Mouse (Mus musculus): Measurements from ENCODE around the gene Serhl. TPM values are rescaled to one million over a fixed set of nuclear protein-coding genes. Genes with fewer than 3 reads are reported as not detected.
A peak's percentile ranks its signal among the peaks of the same experiment; 100 is the strongest.
"Not testable (repeated sequence)": the region's sequence is repeated elsewhere in the genome, so short reads cannot be mapped to it uniquely, and the experiment has no call there.

The Serhl gene
- total and polyA plus RNA-seq, 2 experiments = 58.1 to 80.6 TPM

DNA sequence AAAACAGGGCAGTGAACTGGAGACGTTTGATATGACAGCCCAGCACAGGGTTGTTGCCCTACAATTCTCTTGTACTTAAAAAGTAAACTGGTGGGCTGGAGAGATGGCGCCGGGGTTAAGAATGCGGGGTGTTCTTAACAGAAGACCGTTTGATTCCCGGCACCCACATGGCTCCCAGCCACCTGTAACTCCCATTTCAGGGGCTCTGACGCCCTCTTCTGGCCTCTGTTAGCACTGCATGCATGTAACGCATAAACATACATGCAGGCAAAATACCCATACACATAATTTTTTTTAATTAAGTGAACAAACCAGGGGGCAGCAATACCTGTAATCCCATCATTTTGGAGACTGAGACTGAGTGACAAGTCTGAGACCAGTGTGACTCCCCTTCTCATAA lies 31.8 kb upstream of the Serhl start:
- DNase-seq (ENCODE audit: extremely low read depth, low read depth, low spot score) = no peak
- Histone ChIP-seq H3K4me3 (ENCODE audit: insufficient read depth, low read depth, low read length) (no peak overlapping the region), H3K36me3 (ENCODE audit: control insufficient read depth, insufficient read depth, low read length) (no peaks in the 10 kb centered on the region), H3K4me1 (ENCODE audit: control insufficient read depth, insufficient read depth, low read length) (no peaks in the 10 kb centered on the region), H3K27ac (replicated peaks; ENCODE audit: insufficient read depth, low read depth, low read length) (no peak overlapping the region), H3K79me2 (ENCODE audit: control insufficient read depth, insufficient read depth, low read length) (no peaks in the 10 kb centered on the region), H3K27me3 (ENCODE audit: control insufficient read depth, insufficient read depth, low read length) (peaks cover 8% of the 10 kb centered on the region; the same call in 1 of the 2 replicates), H3K9ac (ENCODE audit: low read depth, low read length) (no peak overlapping the region)
- 71% methylated on average over 8 of the region's 8 CpGs for WGBS
- TF ChIP-seq CTCF (IDR thresholded peaks at IDR 0.05; ENCODE audit: low read depth, low read length) = 0 out of 2 replicates have a peak, but pooled peaks have one; percentile 3
- no peak for TF ChIP-seq POLR2A (IDR thresholded peaks at IDR 0.05; ENCODE audit: extremely low read depth, insufficient read depth, low read length)

- Histone ChIP-seq H3K36me3 (ENCODE audit: control insufficient read depth, insufficient read depth, low read length) (no peaks in the 10 kb centered on the region), H3K79me2 (ENCODE audit: control insufficient read depth, insufficient read depth, low read length) (no peaks in the 10 kb centered on the region), H3K9ac (ENCODE audit: low read depth, low read length) (no peak overlapping the region), H3K4me1 (ENCODE audit: control insufficient read depth, insufficient read depth, low read length) (no peaks in the 10 kb centered on the region), H3K27me3 (ENCODE audit: control insufficient read depth, insufficient read depth, low read length) (peaks cover 8% of the 10 kb centered on the region; the same call in 1 of the 2 replicates), H3K27ac (replicated peaks; ENCODE audit: insufficient read depth, low read depth, low read length) (no peak overlapping the region), H3K4me3 (ENCODE audit: insufficient read depth, low read depth, low read length) (no peak overlapping the region)
- TF ChIP-seq POLR2A (IDR thresholded peaks at IDR 0.05; ENCODE audit: extremely low read depth, insufficient read depth, low read length) (no peak), CTCF (IDR thresholded peaks at IDR 0.05; ENCODE audit: low read depth, low read length) (no peak)
- DNase-seq (ENCODE audit: extremely low read depth, low read depth, low spot score) = no peak
- WGBS = 54% methylated on average over 5 of the region's 5 CpGs
These were observed 30.1 kb upstream of the Serhl start for GRCm38 (mm10) chr15:83059233-83059660.

GRCm38 (mm10) chr15:83061689-83062088 lies 27.6 kb upstream of the Serhl start:
- Histone ChIP-seq H3K27ac (replicated peaks; ENCODE audit: insufficient read depth, low read depth, low read length) (no peak overlapping the region), H3K36me3 (ENCODE audit: control insufficient read depth, insufficient read depth, low read length) (no peaks in the 10 kb centered on the region), H3K4me3 (ENCODE audit: insufficient read depth, low read depth, low read length) (no peak overlapping the region), H3K4me1 (ENCODE audit: control insufficient read depth, insufficient read depth, low read length) (no peaks in the 10 kb centered on the region), H3K9ac (ENCODE audit: low read depth, low read length) (no peak overlapping the region), H3K79me2 (ENCODE audit: control insufficient read depth, insufficient read depth, low read length) (no peaks in the 10 kb centered on the region), H3K27me3 (ENCODE audit: control insufficient read depth, insufficient read depth, low read length) (peaks cover 8% of the 10 kb centered on the region; the same call in 1 of the 2 replicates)
- WGBS = 14% methylated on average over 5 of the region's 5 CpGs
- no peak for DNase-seq (ENCODE audit: extremely low read depth, low read depth, low spot score)
- no peak for TF ChIP-seq CTCF (IDR thresholded peaks at IDR 0.05; ENCODE audit: low read depth, low read length)
- TF ChIP-seq POLR2A (IDR thresholded peaks at IDR 0.05; ENCODE audit: extremely low read depth, insufficient read depth, low read length) = no peak

- H3K27me3 ChIP-seq (ENCODE audit: control insufficient read depth, insufficient read depth, low read length); H3K36me3 ChIP-seq (ENCODE audit: control insufficient read depth, insufficient read depth, low read length); H3K79me2 ChIP-seq (ENCODE audit: control insufficient read depth, insufficient read depth, low read length); DNase-seq (ENCODE audit: extremely low read depth, low read depth, low spot score); H3K9ac ChIP-seq (ENCODE audit: low read depth, low read length); H3K4me1 ChIP-seq (ENCODE audit: control insufficient read depth, insufficient read depth, low read length); H3K4me3 ChIP-seq (ENCODE audit: insufficient read depth, low read depth, low read length); H3K27ac ChIP-seq (replicated peaks; ENCODE audit: insufficient read depth, low read depth, low read length): not testable (repeated sequence)
- WGBS = 76% methylated on average over 2 of the region's 2 CpGs
These were observed 26.7 kb upstream of the Serhl start for GRCm38 (mm10) chr15:83062582-83062981.

GRCm38 (mm10) chr15:83065543-83065942 lies 23.8 kb upstream of the Serhl start:
- H3K4me3 ChIP-seq (ENCODE audit: insufficient read depth, low read depth, low read length) = no peak overlapping the region
- no peaks in the 10 kb centered on the region for H3K27me3 ChIP-seq (ENCODE audit: control insufficient read depth, insufficient read depth, low read length)
- H3K79me2 ChIP-seq (ENCODE audit: control insufficient read depth, insufficient read depth, low read length) = no peaks in the 10 kb centered on the region
- no peak for TF ChIP-seq POLR2A (IDR thresholded peaks at IDR 0.05; ENCODE audit: extremely low read depth, insufficient read depth, low read length)
- no peak for TF ChIP-seq CTCF (IDR thresholded peaks at IDR 0.05; ENCODE audit: low read depth, low read length)
- H3K4me1 ChIP-seq (ENCODE audit: control insufficient read depth, insufficient read depth, low read length) = no peaks in the 10 kb centered on the region
- WGBS = 14% methylated on average over 4 of the region's 4 CpGs
- DNase-seq (ENCODE audit: extremely low read depth, low read depth, low spot score) = peak; percentile 50
- H3K9ac ChIP-seq (ENCODE audit: low read depth, low read length) = no peak overlapping the region
- H3K27ac ChIP-seq (replicated peaks; ENCODE audit: insufficient read depth, low read depth, low read length) = no peak overlapping the region
- no peaks in the 10 kb centered on the region for H3K36me3 ChIP-seq (ENCODE audit: control insufficient read depth, insufficient read depth, low read length)

- 96% methylated on average over 5 of the region's 5 CpGs for WGBS
- Histone ChIP-seq H3K36me3 (ENCODE audit: control insufficient read depth, insufficient read depth, low read length) (no peaks in the 10 kb centered on the region), H3K4me3 (ENCODE audit: insufficient read depth, low read depth, low read length) (no peak overlapping the region), H3K4me1 (ENCODE audit: control insufficient read depth, insufficient read depth, low read length) (no peaks in the 10 kb centered on the region), H3K27me3 (ENCODE audit: control insufficient read depth, insufficient read depth, low read length) (no peaks in the 10 kb centered on the region), H3K9ac (ENCODE audit: low read depth, low read length) (no peak overlapping the region), H3K79me2 (ENCODE audit: control insufficient read depth, insufficient read depth, low read length) (no peaks in the 10 kb centered on the region), H3K27ac (replicated peaks; ENCODE audit: insufficient read depth, low read depth, low read length) (no peak overlapping the region)
- no peak for DNase-seq (ENCODE audit: extremely low read depth, low read depth, low spot score)
- no peak for TF ChIP-seq POLR2A (IDR thresholded peaks at IDR 0.05; ENCODE audit: extremely low read depth, insufficient read depth, low read length)
- no peak for TF ChIP-seq CTCF (IDR thresholded peaks at IDR 0.05; ENCODE audit: low read depth, low read length)
These were observed 21.0 kb upstream of the Serhl start for GRCm38 (mm10) chr15:83068270-83068669.
